Mouse (Mus musculus) brain, embryonic 18.5 days (tissue): ENCODE measurements around the gene Vdac2.

Experiments used
- DNase-seq: peaks from one replicate; pipeline ENCODE4 v3.0.0-alpha.2; 2012; ENCODE audit warnings: low read depth, low spot score

Vdac2 gene

GRCm38 (mm10) chr14:21851996-21852791, 27.2 kb downstream of the Vdac2 start:
- DNase-seq: no peak

- no peak for DNase-seq
These were observed 28.5 kb downstream of the Vdac2 start for GRCm38 (mm10) chr14:21853456-21854109.

GRCm38 (mm10) chr14:21854271-21854670, 29.2 kb downstream of the Vdac2 start:
- DNase-seq: no peak

GRCm38 (mm10) chr14:21855961-21856360, 30.9 kb downstream of the Vdac2 start:
- DNase-seq: no peak

GRCm38 (mm10) chr14:21856886-21857285, 31.8 kb downstream of the Vdac2 start:
- no peak for DNase-seq

GRCm38 (mm10) chr14:21866291-21866690, 41.3 kb downstream of the Vdac2 start:
- DNase-seq: no peak

- DNase-seq: no peak
These were observed 41.8 kb downstream of the Vdac2 start for GRCm38 (mm10) chr14:21866816-21867215.

GRCm38 (mm10) chr14:21890430-21890829, 65.4 kb downstream of the Vdac2 start:
- DNase-seq: no peak

DNA sequence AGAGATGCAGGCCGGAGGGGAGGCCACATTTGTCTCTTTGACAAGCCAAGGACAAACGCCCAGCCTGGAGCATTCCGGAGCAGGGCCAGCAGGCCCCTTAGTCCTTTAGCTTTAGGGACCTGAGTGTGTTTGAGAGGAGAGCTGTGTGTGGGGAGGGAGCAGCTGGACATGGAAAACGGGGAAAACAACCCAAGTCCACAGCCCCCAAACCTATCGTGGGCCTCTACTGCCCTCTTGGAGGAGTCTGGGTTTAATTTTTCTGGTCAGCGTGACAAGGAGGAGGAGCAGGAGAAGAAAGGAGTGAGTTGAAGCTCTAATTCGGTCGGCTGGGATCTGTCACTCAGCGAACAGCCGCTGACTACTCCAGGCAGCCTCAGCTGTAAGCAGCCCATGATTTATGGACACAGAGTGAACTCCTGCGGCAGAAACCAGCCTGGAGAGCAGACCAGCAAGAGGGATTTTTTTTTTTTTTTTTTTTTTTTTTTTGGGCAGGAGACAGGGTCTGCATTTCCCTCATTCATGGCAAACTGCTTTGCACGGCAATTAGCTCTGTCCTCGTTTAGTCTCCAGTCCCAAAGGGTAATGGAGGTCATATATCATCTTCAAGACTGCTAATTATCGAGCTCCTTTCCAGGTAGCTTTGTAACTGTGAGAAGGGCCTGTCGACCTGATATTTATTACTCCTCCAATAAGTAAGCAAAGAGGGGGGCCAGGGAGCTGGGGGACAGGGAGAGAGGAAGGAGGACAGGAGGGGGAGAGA, 66.7 kb downstream of the Vdac2 start:
- DNase-seq: no peak

DNA sequence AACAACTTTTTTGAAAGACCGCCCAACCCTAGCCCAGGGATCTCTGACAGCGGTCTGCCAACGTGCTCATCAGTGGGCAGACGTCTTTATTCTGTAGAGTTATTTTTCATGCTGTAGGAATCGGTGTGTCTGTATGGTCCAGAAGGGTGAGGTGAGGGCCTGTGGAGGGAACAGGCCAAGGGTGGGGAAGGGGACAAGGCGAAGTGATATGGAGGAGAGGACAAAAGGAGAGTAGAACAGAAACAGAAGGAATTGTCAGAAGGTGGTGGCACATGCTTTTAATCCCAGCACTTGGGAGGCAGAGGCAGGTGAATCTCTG, 67.3 kb downstream of the Vdac2 start:
- DNase-seq: no peak
